Mouse (Mus musculus) urinary bladder, postnatal 10 days (tissue): ENCODE data around the gene 0610040J01Rik.
"Not testable (repeated sequence)": the region's sequence is repeated elsewhere in the genome, so short reads cannot be mapped to it uniquely, and the experiment has no call there.

Experiments used
- DNase-seq: peaks from one replicate; pipeline ENCODE4 v3.0.0; 2022; ENCODE audit warnings: low spot score

0610040J01Rik gene

GRCm38 (mm10) chr5:63831054-63831453, 18.9 kb downstream of the 0610040J01Rik start:
- no peak for DNase-seq

DNA sequence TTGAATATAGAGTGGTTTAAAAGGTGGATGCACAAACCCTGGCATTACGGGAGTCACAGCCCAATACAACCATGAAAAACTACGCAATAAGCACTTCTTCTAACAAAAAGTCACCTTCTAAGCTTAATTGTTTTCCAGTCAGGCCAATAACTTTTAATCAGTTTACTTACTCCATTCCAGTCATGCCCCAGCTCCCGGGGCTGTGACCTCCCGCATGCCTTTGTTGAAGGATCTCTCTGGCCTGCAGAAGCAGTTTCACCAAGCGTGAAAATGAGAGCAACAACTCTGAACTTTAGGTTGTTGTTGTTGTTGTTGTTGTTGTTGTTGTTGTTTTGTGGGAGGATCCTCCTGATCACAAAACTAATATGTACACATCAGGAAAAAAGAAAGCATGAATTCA, 21.8 kb downstream of the 0610040J01Rik start:
- DNase-seq, result no peak

- no peak for DNase-seq
These were observed 22.3 kb downstream of the 0610040J01Rik start for GRCm38 (mm10) chr5:63834435-63834834.

GRCm38 (mm10) chr5:63837115-63837514, 25.0 kb downstream of the 0610040J01Rik start:
- no peak for DNase-seq

DNA sequence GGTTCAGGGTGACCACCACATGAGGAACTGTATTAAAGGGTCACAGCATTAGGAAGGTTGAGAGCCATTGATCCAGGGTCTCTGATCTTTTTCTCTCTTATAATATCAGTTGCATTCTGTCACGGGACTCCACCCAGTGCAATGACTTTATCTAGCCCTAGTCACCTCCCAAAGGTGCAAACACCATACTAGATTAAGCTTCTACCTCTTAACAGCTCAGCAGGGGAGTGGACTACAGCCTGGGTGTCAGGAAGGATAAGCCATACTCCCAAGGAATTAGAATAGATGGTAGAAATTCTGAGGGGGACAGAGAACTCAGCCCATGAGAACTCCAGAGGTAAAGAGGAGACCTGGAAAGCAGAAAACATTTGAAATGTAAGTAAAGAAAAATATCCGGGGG, 25.7 kb downstream of the 0610040J01Rik start:
- no peak for DNase-seq

DNA sequence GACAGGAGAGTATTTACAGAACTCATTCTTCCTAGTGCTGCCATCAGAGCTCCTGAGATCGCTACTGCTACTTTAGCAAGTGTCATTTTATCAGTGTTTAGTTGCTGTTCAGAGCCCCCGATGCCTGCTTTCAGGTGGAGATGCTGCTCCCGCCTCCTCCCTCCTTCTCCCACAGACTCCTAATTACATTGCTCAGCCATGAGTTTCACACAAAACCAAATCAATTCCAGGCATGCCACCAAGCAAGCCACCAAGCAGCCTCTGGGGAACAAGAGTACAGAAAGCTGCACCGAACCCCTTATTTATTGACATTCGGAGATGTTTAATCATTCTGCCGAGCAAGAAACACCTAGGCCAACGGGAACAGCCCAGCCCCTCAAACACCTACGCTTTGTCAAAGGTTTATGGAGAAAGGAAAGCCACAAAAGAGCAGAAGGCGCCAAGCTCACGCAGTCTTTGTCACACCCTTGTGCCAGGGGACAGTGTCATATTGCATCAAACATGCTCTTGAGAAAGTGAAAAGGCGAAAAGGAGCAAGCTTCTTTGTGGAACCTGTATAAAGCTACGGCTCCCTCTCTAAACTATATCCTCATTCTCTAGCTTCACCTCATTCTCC, 27.7 kb downstream of the 0610040J01Rik start:
- no peak for DNase-seq

DNA sequence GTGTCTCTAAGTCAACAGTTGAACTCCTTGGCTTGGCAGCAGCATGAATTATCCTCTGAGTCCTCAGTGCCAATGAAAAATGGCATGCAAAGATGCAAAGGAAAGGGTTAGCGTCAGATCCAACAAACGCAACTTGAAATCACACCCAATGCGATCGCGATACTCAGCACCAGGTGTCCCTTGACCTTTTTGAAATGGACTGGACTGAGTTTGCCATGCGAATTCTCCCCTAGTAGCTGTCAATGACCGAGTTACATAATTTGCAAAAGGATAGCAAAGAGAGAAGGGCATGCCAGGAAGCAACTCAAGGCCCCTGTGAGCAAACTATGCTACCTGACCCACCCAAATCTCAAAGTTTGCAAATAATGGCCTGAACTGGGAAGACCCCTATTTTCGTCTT, 34.9 kb downstream of the 0610040J01Rik start:
- no peak for DNase-seq

- DNase-seq, result no peak
These were observed 35.5 kb downstream of the 0610040J01Rik start for GRCm38 (mm10) chr5:63847541-63848226.

- no peak for DNase-seq
These were observed 46.7 kb downstream of the 0610040J01Rik start for GRCm38 (mm10) chr5:63858901-63859300.

GRCm38 (mm10) chr5:63867421-63867820, 55.3 kb downstream of the 0610040J01Rik start:
- DNase-seq, result no peak

DNA sequence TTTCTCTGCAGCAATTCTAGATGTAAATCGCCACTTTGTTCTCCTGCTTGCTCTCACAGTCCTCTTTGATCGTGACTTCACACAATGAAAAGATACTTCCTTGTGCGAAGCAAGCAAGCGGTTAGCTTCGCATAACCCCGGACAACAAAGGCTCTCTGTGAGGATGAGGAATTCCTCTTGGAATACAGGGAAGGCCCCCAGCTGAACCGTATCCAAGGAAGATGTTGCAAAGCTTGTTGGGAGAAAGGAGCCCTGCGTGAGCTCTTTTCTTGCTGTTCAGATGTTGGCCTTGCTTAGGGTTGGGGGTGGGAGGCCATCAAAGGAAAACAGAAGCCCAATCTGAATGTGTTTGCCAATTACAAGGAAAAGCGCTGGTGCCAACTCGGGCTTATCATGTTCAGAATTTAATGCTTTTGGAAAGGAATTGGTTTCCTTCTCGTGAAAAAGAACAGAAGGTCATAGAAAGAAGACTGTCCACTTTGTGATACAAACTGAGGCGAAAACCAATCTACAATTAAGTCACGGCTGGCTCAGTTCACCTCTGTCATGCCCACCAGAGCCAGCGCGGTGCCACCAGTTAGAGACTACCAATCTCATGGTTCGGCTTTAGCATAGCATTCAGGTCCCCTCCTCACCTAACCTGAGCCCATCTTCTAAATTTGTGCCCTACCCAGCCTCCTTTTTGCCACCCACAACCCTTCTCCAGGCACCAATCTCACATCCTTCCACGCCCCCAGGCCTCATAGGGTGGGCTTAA, 60.2 kb downstream of the 0610040J01Rik start:
- no peak for DNase-seq

DNA sequence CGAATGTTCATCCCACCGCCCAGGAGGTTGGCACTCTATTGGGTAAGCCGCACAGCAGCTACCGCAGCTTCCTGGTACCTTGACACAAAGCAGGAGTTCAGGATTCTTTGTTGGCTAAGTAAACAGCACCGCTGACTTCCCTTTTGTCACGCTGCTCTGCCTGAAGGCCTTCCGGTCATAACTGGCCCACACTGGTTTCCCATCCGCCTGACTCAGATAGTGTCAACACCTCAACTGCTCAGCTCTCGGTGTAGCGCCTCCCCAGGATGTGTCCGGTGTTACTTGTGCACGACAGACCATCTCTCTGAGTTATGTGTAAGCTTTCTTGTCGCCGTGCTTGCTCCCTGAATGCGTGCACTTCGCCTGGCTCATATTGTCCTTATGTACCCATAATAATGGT, 62.7 kb downstream of the 0610040J01Rik start:
- DNase-seq, result no peak

DNA sequence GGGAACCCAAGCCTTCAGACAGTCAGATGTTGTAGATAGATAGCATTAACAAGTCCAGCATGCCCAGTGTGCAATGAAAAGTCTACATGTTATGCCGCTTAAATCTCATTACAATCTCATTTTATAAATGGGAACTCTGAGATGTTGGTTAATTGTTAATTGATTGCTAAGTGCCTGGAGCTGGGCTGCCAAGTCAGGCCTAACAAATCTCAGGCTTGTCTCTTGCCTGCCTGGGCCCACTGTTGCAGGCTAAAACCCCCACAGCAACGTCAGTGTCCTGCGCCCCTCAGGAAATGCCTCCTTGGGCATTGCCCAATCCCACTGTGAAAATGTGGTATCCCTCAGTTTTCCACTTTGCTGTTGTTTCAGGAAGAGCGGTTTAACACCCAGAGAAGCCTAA, 63.9 kb downstream of the 0610040J01Rik start:
- DNase-seq, result no peak

GRCm38 (mm10) chr5:63879026-63879425, 66.9 kb downstream of the 0610040J01Rik start:
- DNase-seq, result no peak

DNA sequence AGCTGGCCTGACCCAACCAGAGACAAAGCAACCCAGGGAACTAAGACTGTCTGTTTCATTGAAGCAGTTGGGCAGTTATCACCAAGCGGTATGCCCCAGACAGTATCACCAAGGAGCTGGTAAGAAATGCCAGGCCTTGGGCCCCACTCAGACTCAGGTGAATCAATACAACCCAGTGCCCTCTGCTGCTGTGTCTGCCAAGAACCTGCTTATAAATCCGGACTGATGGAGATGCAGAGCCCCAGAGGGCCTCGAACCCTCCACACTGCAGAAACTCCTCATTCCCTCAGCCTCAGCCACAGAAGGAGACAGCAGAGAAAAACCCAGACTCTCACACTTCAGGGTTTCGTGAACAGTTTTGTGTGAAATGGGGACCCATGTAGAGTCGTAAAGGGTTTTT, 74.1 kb downstream of the 0610040J01Rik start:
- DNase-seq, result no peak

GRCm38 (mm10) chr5:63886709-63887108, 74.5 kb downstream of the 0610040J01Rik start:
- no peak for DNase-seq

DNA sequence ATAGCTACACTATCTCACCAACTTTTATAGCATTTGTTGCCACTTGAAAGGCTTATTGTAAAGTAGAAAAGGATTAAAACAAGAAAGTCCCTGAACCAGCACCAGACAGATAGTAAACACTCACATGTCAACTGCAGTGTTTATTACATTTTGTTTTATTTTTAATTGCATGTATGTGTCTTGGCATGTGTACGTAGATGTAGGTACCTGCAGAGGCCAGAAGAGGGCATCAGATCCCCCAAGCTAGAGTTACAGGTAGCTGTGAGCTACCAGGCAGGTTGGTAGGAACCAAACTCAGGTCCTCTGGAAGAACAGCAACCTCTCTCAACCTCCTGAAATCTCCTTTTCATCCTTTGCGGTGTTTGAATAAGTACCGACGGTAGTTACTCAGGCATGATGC, 74.9 kb downstream of the 0610040J01Rik start:
- no peak for DNase-seq

DNA sequence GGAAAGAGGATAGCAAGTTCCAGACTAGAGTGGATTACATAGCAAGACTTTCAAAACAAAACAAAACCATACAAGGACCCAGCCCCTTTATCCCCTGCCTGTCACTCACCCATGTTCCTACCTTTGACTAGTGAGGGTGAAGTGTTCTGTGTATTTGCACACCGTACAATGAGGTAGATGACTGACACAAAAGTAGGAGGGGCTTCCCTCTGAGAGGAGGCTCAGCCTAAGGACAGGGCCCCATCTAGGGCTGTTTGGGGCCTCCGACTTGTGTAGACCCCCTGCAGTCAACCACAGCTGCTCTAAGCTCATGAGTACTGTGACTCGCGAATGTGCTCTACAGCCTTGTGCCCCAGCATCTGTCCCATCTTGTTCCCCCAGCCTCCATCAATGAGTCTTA, 79.1 kb downstream of the 0610040J01Rik start:
- DNase-seq, result no peak

- DNase-seq, result no peak
These were observed 79.7 kb downstream of the 0610040J01Rik start for GRCm38 (mm10) chr5:63891912-63892311.

GRCm38 (mm10) chr5:63897001-63897819, 85.0 kb downstream of the 0610040J01Rik start:
- DNase-seq, result not testable (repeated sequence)

DNA sequence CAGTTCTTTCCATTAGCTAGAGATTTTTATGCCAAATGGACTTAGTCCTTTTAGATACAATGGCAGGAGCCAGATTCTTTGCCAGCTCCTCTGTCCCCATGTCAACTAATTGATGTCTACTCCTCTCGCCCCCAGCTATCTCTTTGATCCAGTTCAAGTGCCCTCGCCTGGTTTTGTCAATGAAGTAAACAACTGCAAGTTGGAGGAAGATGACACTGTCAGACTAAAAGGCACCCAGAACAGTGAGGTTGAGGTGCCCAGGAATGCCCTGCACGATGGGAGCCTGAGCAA, 85.6 kb downstream of the 0610040J01Rik start:
- DNase-seq, result no peak

- no peak for DNase-seq
These were observed 91.2 kb downstream of the 0610040J01Rik start for GRCm38 (mm10) chr5:63903329-63903728.
